Mouse (Mus musculus) limb, embryonic 14.5 days (tissue): ENCODE measurements at regions not wholly inside any gene's neighbourhood (a gene's known extent, or its start where the extent isn't known, plus 50 kb on each side); places are given as distances from the start of the nearest gene placed in this dataset.

Experiments
- ATAC-seq: fragments of 200-750 bp; cut with Nextera tagmentation; 2 replicates; pipeline ENCODE4 v1.8.0; 2017; ENCODE audit warnings: low read depth, moderate number of reproducible peaks, moderate TSS enrichment; ENCODE audit not compliant: low FRiP score
- DNase-seq: peaks from one replicate; pipeline ENCODE4 v3.0.0-alpha.2; 2015; ENCODE audit warnings: low spot score
- H3K27ac ChIP-seq: fragments of 300-500 bp; sonication (generic); replicated peaks from 2 replicates; pipeline ENCODE4 v1.5.1; 2014; ENCODE audit warnings: low read depth, mild to moderate bottlenecking, low read length, moderate library complexity, mixed read lengths
- H3K27me3 ChIP-seq: fragments of 300-500 bp; sonication (generic); 2 replicates; pipeline ENCODE4 v1.6.1; 2014; ENCODE audit warnings: low read length, mixed read lengths; ENCODE audit not compliant: control insufficient read depth, insufficient read depth
- H3K36me3 ChIP-seq: fragments of 300-500 bp; sonication (generic); 2 replicates; pipeline ENCODE4 v1.6.1; 2014; ENCODE audit warnings: mild to moderate bottlenecking, low read length, moderate library complexity, mixed read lengths; ENCODE audit not compliant: control insufficient read depth, insufficient read depth
- H3K4me1 ChIP-seq: fragments of 300-500 bp; sonication (generic); 2 replicates; pipeline ENCODE4 v1.6.1; 2014; ENCODE audit warnings: antibody characterized with exemption, low read length, mixed read lengths; ENCODE audit not compliant: control insufficient read depth, insufficient read depth
- H3K4me2 ChIP-seq: fragments of 300-500 bp; sonication (generic); replicated peaks from 2 replicates; pipeline ENCODE4 v1.6.1; 2014; ENCODE audit warnings: low read depth, mild to moderate bottlenecking, low read length, moderate library complexity; ENCODE audit not compliant: severe bottlenecking
- H3K4me3 ChIP-seq: fragments of 300-500 bp; sonication (generic); replicated peaks from 2 replicates; pipeline ENCODE4 v1.5.1; 2014; ENCODE audit warnings: low read length
- H3K9ac ChIP-seq: fragments of 300-500 bp; sonication (generic); 2 replicates; pipeline ENCODE4 v1.6.1; 2014; ENCODE audit warnings: mild to moderate bottlenecking, low read depth, low read length, moderate library complexity; ENCODE audit not compliant: severe bottlenecking
- H3K9me3 ChIP-seq: fragments of 300-500 bp; sonication (generic); 2 replicates; pipeline ENCODE4 v1.6.1; 2016; ENCODE audit warnings: low read length; ENCODE audit not compliant: control insufficient read depth
- POLR2A ChIP-seq: fragments of 200-500 bp; IDR thresholded peaks from 2 replicates; pipeline ENCODE4 v1.8.0; 2012; ENCODE audit warnings: inconsistent platforms, mild to moderate bottlenecking, moderate library complexity, borderline replicate concordance; ENCODE audit not compliant: insufficient read depth, insufficient read length; ENCODE audit errors: extremely low read depth
- WGBS: fragments of 180-500 bp; shearing (Covaris S2); extraction: QIAGEN DNeasy Blood & Tissue Kit; methylation state at CpG from one replicate; pipeline ENCODE4 v1.1.7; 2014; 5-methylcytosine and 5-hydroxymethylcytosine counted together

DNA sequence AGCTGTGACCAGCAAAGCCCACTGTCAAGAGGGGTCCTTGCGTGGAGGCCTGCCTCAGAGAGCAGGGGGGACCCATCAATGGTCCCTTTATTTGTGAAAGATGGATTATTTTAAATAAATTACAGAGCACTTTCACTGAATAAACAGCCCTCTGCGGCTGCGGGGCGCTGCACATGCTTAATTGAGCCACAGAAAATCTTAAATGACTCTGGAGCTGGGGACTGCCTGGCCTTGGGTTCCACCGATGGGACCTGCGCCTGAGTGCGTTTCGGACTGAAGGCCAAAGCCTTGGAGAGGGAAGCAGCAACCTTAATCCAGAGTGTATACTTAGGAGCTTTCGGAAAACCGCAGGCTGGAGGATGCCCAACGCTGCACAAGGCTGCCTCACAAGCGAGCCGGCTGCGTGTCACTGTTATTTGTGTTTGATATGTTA is 315.1 kb downstream of the Rab28 start:
- no peaks in the 10 kb centered on the region for H3K9me3 ChIP-seq
- H3K4me1 ChIP-seq, result peaks cover 4% of the 10 kb centered on the region; the same call in 1 of the 2 replicates
- no peak overlapping the region for H3K9ac ChIP-seq
- ATAC-seq (peak; percentile 26; the same call in 1 of the 2 replicates), DNase-seq (no peak)
- H3K36me3 ChIP-seq, result no peaks in the 10 kb centered on the region
- no peaks in the 10 kb centered on the region for H3K27me3 ChIP-seq
- no peak overlapping the region for H3K4me3 ChIP-seq
- WGBS, result 61% methylated on average over 14 of the region's 14 CpGs
- TF ChIP-seq POLR2A, result no peak
- no peak overlapping the region for H3K4me2 ChIP-seq
- no peak overlapping the region; the same call in 1 of the 2 replicates for H3K27ac ChIP-seq

- Histone ChIP-seq H3K4me1 (peaks cover 4% of the 10 kb centered on the region; the same call in 1 of the 2 replicates), H3K27me3 (no peaks in the 10 kb centered on the region), H3K4me2 (no peak overlapping the region), H3K9ac (no peak overlapping the region), H3K27ac (no peak overlapping the region), H3K9me3 (no peaks in the 10 kb centered on the region), H3K4me3 (no peak overlapping the region), H3K36me3 (no peaks in the 10 kb centered on the region)
- no peak for DNase-seq
- WGBS, result 32% methylated on average over 9 of the region's 9 CpGs
- no peak for ATAC-seq
- no peak for TF ChIP-seq POLR2A
Measured at GRCm38 (mm10) chr5:41392137-41392554, 315.8 kb downstream of the Rab28 start.

- H3K4me1 ChIP-seq, result peaks cover 6% of the 10 kb centered on the region; the same call in 1 of the 2 replicates
- no peaks in the 10 kb centered on the region for H3K36me3 ChIP-seq
- no peak for TF ChIP-seq POLR2A
- WGBS, result 58% methylated on average over 3 of the region's 3 CpGs
- no peak overlapping the region for H3K9ac ChIP-seq
- H3K27ac ChIP-seq, result no peak overlapping the region
- H3K27me3 ChIP-seq, result no peaks in the 10 kb centered on the region
- H3K9me3 ChIP-seq, result no peaks in the 10 kb centered on the region
- no peak for DNase-seq
- no peak for ATAC-seq
- H3K4me2 ChIP-seq, result no peak overlapping the region
- H3K4me3 ChIP-seq, result no peak overlapping the region
Measured at GRCm38 (mm10) chr5:41373409-41373808, 334.5 kb downstream of the Rab28 start.

DNA sequence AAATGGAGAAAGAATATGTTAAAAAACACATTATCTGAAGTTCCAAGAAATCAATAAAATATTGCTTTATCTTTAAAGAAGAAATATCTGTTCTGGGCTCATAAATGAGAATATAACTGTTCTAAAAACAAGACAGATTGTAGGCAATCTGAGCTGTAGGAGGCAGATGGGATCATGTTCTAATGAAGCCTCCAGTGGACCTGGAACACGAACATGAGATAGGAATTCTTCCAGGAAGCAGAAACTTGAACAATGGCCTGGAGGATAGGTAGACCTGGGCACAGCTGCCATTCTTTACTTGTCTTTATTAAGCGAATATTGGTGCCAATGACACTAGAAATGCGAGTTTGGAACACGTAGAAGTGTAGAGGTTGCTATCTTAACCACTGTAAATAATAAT is 336.5 kb downstream of the Rab28 start:
- ATAC-seq (no peak), DNase-seq (no peak)
- TF ChIP-seq POLR2A, result no peak
- WGBS, result 82% methylated on average over 4 of the region's 4 CpGs
- no peak overlapping the region for H3K4me2 ChIP-seq
- no peaks in the 10 kb centered on the region for H3K36me3 ChIP-seq
- H3K9ac ChIP-seq, result no peak overlapping the region
- H3K4me1 ChIP-seq, result peaks cover 6% of the 10 kb centered on the region; the same call in 1 of the 2 replicates
- H3K9me3 ChIP-seq, result no peaks in the 10 kb centered on the region
- H3K4me3 ChIP-seq, result no peak overlapping the region
- H3K27me3 ChIP-seq, result no peaks in the 10 kb centered on the region
- H3K27ac ChIP-seq, result no peak overlapping the region

DNA sequence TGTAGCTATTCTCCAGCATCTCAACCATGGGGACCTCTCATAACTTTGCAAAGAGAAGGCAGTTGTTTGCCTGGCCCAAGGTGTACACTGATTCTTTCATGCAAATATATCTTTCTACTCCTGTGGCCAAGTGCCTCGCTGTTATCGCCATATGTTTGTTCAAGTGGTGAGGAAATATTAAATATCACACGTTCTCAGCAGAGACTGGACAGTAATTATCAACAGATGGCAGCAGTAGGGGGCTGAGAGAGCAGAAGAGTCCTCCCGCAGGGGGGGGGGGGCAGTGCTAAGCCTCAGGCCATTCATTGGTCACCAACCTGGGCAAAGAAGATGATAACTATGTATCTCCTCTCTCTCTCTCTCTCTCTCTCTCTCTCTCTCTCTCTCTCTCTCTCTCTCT is 337.6 kb downstream of the Rab28 start:
- ATAC-seq (peak; percentile 19; the same call in 1 of the 2 replicates), DNase-seq (no peak)
- no peaks in the 10 kb centered on the region for H3K9me3 ChIP-seq
- peaks cover 6% of the 10 kb centered on the region; the same call in 1 of the 2 replicates for H3K4me1 ChIP-seq
- TF ChIP-seq POLR2A, result no peak
- H3K4me3 ChIP-seq, result no peak overlapping the region
- no peak overlapping the region for H3K27ac ChIP-seq
- no peaks in the 10 kb centered on the region for H3K36me3 ChIP-seq
- WGBS, result 12% methylated on average over 4 of the region's 4 CpGs
- H3K4me2 ChIP-seq, result no peak overlapping the region
- no peak overlapping the region for H3K9ac ChIP-seq
- no peaks in the 10 kb centered on the region for H3K27me3 ChIP-seq

- Histone ChIP-seq H3K4me2 (no peak overlapping the region), H3K9ac (no peak overlapping the region), H3K36me3 (no peaks in the 10 kb centered on the region), H3K4me1 (peaks cover 6% of the 10 kb centered on the region; the same call in 1 of the 2 replicates), H3K27me3 (no peaks in the 10 kb centered on the region), H3K27ac (no peak overlapping the region), H3K9me3 (no peaks in the 10 kb centered on the region), H3K4me3 (no peak overlapping the region)
- ATAC-seq, result no peak
- 38% methylated on average over 3 of the region's 3 CpGs for WGBS
- DNase-seq, result no peak
- no peak for TF ChIP-seq POLR2A
Measured at GRCm38 (mm10) chr5:41369907-41370306, 338.1 kb downstream of the Rab28 start.
